Mouse (Mus musculus) olfactory bulb, adult 2 months (tissue): ENCODE data around the gene Srrm2.

Experiments used
- CTCF ChIP-seq: fragments of 200-500 bp; IDR thresholded peaks from 2 replicates; pipeline ENCODE4 v1.5.1; 2012; ENCODE audit warnings: low read depth, mild to moderate bottlenecking, low read length, moderate library complexity; ENCODE audit not compliant: insufficient read depth
- POLR2A ChIP-seq: fragments of 200-500 bp; IDR thresholded peaks from 2 replicates; pipeline ENCODE4 v1.6.1; 2012; ENCODE audit warnings: mild to moderate bottlenecking, low read depth, low read length, moderate library complexity; ENCODE audit not compliant: insufficient read depth

DNA sequence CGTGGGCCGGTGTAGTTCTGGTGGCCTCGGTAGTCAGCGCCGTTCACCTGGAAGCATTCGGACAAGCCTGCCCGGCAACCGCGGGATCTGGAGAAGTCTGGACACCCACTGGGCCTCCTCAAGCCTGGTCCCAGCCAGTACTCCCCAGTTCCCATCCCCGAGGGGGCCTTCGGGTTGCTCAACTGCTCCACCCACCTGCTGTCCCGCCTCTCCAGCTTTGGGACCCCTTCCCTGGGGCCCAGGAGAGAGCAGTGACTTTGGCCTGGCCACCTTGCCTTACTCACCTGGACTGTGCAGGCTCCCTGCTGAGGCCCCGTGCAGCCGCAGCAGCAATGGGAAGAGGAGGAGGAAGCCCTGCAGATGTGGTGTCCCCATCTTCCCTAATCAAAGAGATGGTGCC is 45.7 kb upstream of the Srrm2 start:
- TF ChIP-seq CTCF (no peak), POLR2A (no peak)
